Mouse (Mus musculus): Measurements from ENCODE around the gene Prss32. TPM values are rescaled to one million over a fixed set of nuclear protein-coding genes. Genes with fewer than 3 reads are reported as not detected.

Gene Prss32
- not detected in 2 replicates for polyA plus RNA-seq (2012; rRNA removed)

- H3K4me1 ChIP-seq (ENCODE audit: control insufficient read depth, insufficient read depth, low read length), result no peaks in the 10 kb centered on the region
- H3K4me3 ChIP-seq (ENCODE audit: insufficient read depth, low read length), result no peak within 1 kb of the TSS
- TF ChIP-seq CTCF (IDR thresholded peaks at IDR 0.05; ENCODE audit: extremely low read depth, insufficient read depth, low read length) (peak; percentile 34; the same call in 1 of the 2 replicates), POLR2A (IDR thresholded peaks at IDR 0.05; ENCODE audit: extremely low read depth, insufficient read depth, low read length) (no peak)
- no peak within 1 kb of the TSS for H3K27ac ChIP-seq (ENCODE audit: insufficient read depth, low read length)
Measured at GRCm38 (mm10) chr17:23843812-23844273, at the start of gene Prss32, which contains the start of gene Prss41. TSS of gene Prss32 (plus strand) at chr17:23843855. TSS of gene Prss41 (minus strand) at chr17:23844172.

GRCm38 (mm10) chr17:23795323-23795722 is 48.3 kb upstream of the Prss32 start:
- Histone ChIP-seq H3K4me1 (ENCODE audit: control insufficient read depth, insufficient read depth, low read length) (no peaks in the 10 kb centered on the region), H3K27ac (ENCODE audit: insufficient read depth, low read length) (no peak overlapping the region), H3K4me3 (ENCODE audit: insufficient read depth, low read length) (no peak overlapping the region)
- TF ChIP-seq POLR2A (IDR thresholded peaks at IDR 0.05; ENCODE audit: extremely low read depth, insufficient read depth, low read length), result no peak
- no peak for TF ChIP-seq CTCF (IDR thresholded peaks at IDR 0.05; ENCODE audit: extremely low read depth, insufficient read depth, low read length)

- no peak overlapping the region for H3K4me3 ChIP-seq (ENCODE audit: insufficient read depth, low read length)
- TF ChIP-seq POLR2A (IDR thresholded peaks at IDR 0.05; ENCODE audit: extremely low read depth, insufficient read depth, low read length) (no peak), CTCF (IDR thresholded peaks at IDR 0.05; ENCODE audit: extremely low read depth, insufficient read depth, low read length) (no peak)
- no peaks in the 10 kb centered on the region for H3K4me1 ChIP-seq (ENCODE audit: control insufficient read depth, insufficient read depth, low read length)
- no peak overlapping the region for H3K27ac ChIP-seq (ENCODE audit: insufficient read depth, low read length)
Measured at GRCm38 (mm10) chr17:23797316-23797715, 46.3 kb upstream of the Prss32 start.

- H3K27ac ChIP-seq (ENCODE audit: insufficient read depth, low read length), result no peak overlapping the region
- TF ChIP-seq CTCF (IDR thresholded peaks at IDR 0.05; ENCODE audit: extremely low read depth, insufficient read depth, low read length) (no peak), POLR2A (IDR thresholded peaks at IDR 0.05; ENCODE audit: extremely low read depth, insufficient read depth, low read length) (no peak)
- H3K4me1 ChIP-seq (ENCODE audit: control insufficient read depth, insufficient read depth, low read length), result 0 out of 2 replicates have a peak, but pooled peaks cover 1% of the 10 kb centered on the region
- H3K4me3 ChIP-seq (ENCODE audit: insufficient read depth, low read length), result no peak overlapping the region
Measured at GRCm38 (mm10) chr17:23801627-23802026, 42.0 kb upstream of the Prss32 start.

GRCm38 (mm10) chr17:23802746-23803365 is 40.8 kb upstream of the Prss32 start:
- 0 out of 2 replicates have a peak, but pooled peaks cover 1% of the 10 kb centered on the region for H3K4me1 ChIP-seq (ENCODE audit: control insufficient read depth, insufficient read depth, low read length)
- no peak for TF ChIP-seq CTCF (IDR thresholded peaks at IDR 0.05; ENCODE audit: extremely low read depth, insufficient read depth, low read length)
- TF ChIP-seq POLR2A (IDR thresholded peaks at IDR 0.05; ENCODE audit: extremely low read depth, insufficient read depth, low read length), result peak; percentile 88
- peak overlapping the region; percentile 80 for H3K4me3 ChIP-seq (ENCODE audit: insufficient read depth, low read length)
- peak overlapping the region; percentile 86 for H3K27ac ChIP-seq (ENCODE audit: insufficient read depth, low read length)

- Histone ChIP-seq H3K27ac (ENCODE audit: insufficient read depth, low read length) (peak overlapping the region; percentile 62), H3K4me3 (ENCODE audit: insufficient read depth, low read length) (peak overlapping the region; percentile 80), H3K4me1 (ENCODE audit: control insufficient read depth, insufficient read depth, low read length) (0 out of 2 replicates have a peak, but pooled peaks cover 1% of the 10 kb centered on the region)
- TF ChIP-seq CTCF (IDR thresholded peaks at IDR 0.05; ENCODE audit: extremely low read depth, insufficient read depth, low read length), result no peak
- no peak for TF ChIP-seq POLR2A (IDR thresholded peaks at IDR 0.05; ENCODE audit: extremely low read depth, insufficient read depth, low read length)
Measured at GRCm38 (mm10) chr17:23803366-23804041, 40.2 kb upstream of the Prss32 start.

GRCm38 (mm10) chr17:23804426-23805085 is 39.1 kb upstream of the Prss32 start:
- TF ChIP-seq POLR2A (IDR thresholded peaks at IDR 0.05; ENCODE audit: extremely low read depth, insufficient read depth, low read length), result no peak
- no peak for TF ChIP-seq CTCF (IDR thresholded peaks at IDR 0.05; ENCODE audit: extremely low read depth, insufficient read depth, low read length)
- no peak overlapping the region for H3K27ac ChIP-seq (ENCODE audit: insufficient read depth, low read length)
- H3K4me1 ChIP-seq (ENCODE audit: control insufficient read depth, insufficient read depth, low read length), result 0 out of 2 replicates have a peak, but pooled peaks cover 1% of the 10 kb centered on the region
- H3K4me3 ChIP-seq (ENCODE audit: insufficient read depth, low read length), result peak overlapping the region; percentile 80

- peak overlapping the region; percentile 2; the same call in 1 of the 2 replicates for H3K4me3 ChIP-seq (ENCODE audit: insufficient read depth, low read length)
- H3K4me1 ChIP-seq (ENCODE audit: control insufficient read depth, insufficient read depth, low read length), result 0 out of 2 replicates have a peak, but pooled peaks cover 1% of the 10 kb centered on the region
- TF ChIP-seq POLR2A (IDR thresholded peaks at IDR 0.05; ENCODE audit: extremely low read depth, insufficient read depth, low read length), result no peak
- TF ChIP-seq CTCF (IDR thresholded peaks at IDR 0.05; ENCODE audit: extremely low read depth, insufficient read depth, low read length), result no peak
- no peak overlapping the region for H3K27ac ChIP-seq (ENCODE audit: insufficient read depth, low read length)
Measured at GRCm38 (mm10) chr17:23806867-23807266, 36.8 kb upstream of the Prss32 start.

- H3K4me1 ChIP-seq (ENCODE audit: control insufficient read depth, insufficient read depth, low read length), result 0 out of 2 replicates have a peak, but pooled peaks cover 1% of the 10 kb centered on the region
- H3K4me3 ChIP-seq (ENCODE audit: insufficient read depth, low read length), result no peak overlapping the region
- no peak overlapping the region for H3K27ac ChIP-seq (ENCODE audit: insufficient read depth, low read length)
- TF ChIP-seq CTCF (IDR thresholded peaks at IDR 0.05; ENCODE audit: extremely low read depth, insufficient read depth, low read length), result no peak
- TF ChIP-seq POLR2A (IDR thresholded peaks at IDR 0.05; ENCODE audit: extremely low read depth, insufficient read depth, low read length), result no peak
Measured at GRCm38 (mm10) chr17:23807918-23808317, 35.7 kb upstream of the Prss32 start.

Data from cortical plate, adult 2 months (tissue).